Mouse (Mus musculus) liver, embryonic 14.5 days (tissue): ENCODE measurements around the gene Cdc42se2.

ENCODE experiments used
- CTCF ChIP-seq: IDR thresholded peaks from 2 replicates; pipeline ENCODE4 v1.5.1; 2016; ENCODE audit warnings: antibody characterized with exemption, low read depth, control low read depth
- EP300 ChIP-seq: IDR thresholded peaks from 2 replicates; pipeline ENCODE4 v1.6.1; 2016; ENCODE audit warnings: antibody characterized with exemption, low read depth

GRCm38 (mm10) chr11:54731367-54731766 is 56.1 kb downstream of the Cdc42se2 start:
- TF ChIP-seq CTCF = no peak
- no peak for TF ChIP-seq EP300
